Mouse (Mus musculus) adrenal gland, adult 2 months (tissue): ENCODE measurements around the gene Teddm3. TPM values are rescaled to one million over a fixed set of nuclear protein-coding genes. Genes with fewer than 3 reads are reported as not detected.
"Not testable (repeated sequence)": the region's sequence is repeated elsewhere in the genome, so short reads cannot be mapped to it uniquely, and the experiment has no call there.

Experiments used
- DNase-seq: peaks from one replicate; pipeline ENCODE4 v3.0.0; 2021
- long read RNA-seq: library from polyadenylated mRNA; stranded (forward); transcript quantifications from one replicate; pipeline ENCODE4 v2.0.0, GENCODE M21; 2021
- polyA plus RNA-seq: library from polyadenylated mRNA; depleted of rRNA; stranded (reverse); fragments of >200 nt; gene quantifications from 2 replicates; pipeline ENCODE4 v1.2.3, GENCODE M21; 2012; rRNA removed
- total RNA-seq, 2 experiments: library from RNA; stranded (reverse); gene quantifications; 2 replicates each; pipeline ENCODE4 v1.2.3; 2021

The Teddm3 gene
- total RNA-seq (not detected), polyA plus RNA-seq (0.08 and 0.17 TPM in 2 replicates)
- long read RNA-seq = 0 reads

DNA sequence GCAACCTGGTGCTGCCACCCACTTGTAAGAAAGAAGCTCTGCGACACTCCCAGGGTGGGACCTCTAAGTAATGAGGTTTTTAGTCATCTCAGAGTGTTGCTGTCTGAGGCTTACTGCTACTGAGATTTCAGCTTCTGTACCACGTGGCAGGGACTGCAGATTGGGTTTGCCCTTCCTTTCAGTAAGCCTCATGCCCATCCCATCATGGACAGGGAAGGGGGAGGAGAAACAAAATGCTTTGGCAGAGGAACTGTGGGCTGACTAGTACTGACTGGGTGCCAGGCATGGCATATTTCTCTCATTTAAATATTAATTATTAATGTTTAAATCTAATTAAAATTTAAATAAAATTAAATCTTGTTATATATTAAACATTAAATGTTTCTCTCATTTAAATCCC lies at the start of gene Teddm3:
Gene Teddm3, minus strand, starts transcription at position 101 of the 400 bp plus-strand sequence.
- not testable (repeated sequence) for DNase-seq

DNA sequence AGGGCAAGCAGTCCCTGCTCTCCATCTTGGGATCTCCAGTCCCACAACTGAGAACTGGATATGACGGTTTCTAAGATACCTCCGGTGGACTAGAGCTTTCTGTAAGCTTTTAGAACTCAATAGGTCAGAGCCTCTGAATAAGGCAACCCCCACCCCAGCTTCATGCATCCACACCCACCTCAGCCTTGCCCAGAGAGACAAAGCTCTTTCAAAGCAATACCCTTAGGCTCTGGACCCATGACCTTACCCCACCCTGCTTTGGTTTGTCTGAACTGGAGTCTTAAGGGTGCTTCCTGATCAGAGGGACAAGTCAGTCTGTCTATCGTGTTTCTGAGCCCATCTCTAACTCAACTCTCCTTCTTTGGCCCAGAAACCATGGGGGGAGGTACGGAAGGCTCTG lies 48.9 kb upstream of the Teddm3 start:
- DNase-seq = no peak

DNA sequence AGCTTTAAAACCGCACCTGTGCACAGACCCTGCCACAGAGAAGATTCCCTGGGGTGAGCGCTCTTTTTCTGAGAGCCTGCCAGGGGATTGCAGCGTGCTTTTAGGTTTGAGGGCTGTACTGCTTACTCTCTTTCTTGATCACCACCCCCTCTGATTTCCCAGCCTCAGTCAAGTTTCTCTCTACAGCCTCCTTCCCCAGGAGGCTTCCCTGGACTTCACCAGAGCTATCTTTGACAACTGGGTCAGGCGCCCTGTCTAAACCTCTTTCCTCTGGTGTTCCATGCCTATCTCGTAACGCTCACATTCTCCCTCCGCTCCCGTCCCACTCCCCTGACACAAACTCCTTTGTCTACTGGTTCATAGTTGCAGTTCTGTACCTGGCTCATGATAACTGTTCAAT lies 45.6 kb upstream of the Teddm3 start:
- DNase-seq = no peak

DNA sequence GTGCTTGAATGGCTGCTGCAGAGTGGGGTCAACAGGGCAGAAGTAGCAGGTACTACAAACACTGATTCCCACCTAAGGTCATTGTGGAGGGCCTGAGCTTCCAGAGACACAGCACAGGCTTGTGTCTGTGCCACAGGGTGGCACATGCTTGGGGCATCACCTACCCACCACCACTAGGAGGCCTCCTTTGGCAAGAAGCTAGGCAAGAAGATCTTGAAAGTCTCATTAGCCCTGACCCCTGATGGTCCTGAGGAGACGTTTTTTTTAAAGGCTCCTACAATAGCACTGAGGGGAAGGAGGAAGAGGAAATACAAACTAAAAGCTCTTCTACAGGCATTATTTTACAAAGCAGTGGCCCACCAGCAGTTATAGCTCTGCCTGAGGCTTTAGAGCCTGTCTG lies 44.7 kb upstream of the Teddm3 start:
- DNase-seq = no peak

DNA sequence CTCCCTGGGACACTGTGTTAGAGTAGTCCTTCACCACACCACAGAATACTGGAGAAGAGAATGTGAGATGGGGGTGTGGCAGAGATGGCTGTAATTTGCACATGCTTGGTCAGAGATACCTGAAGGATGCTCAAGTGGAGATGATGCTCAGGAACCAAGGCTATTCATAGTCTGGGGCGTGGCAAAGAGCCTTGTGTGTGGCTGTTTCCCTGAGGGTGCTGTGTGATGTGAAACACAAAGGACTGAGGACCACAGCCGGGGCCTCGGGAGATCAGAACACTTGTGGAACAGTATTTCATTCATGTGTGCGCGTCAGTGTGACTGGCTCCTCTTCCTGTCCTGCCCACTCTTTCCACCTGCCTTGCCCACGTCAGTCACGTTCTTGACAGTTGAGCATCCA lies 44.2 kb upstream of the Teddm3 start:
- DNase-seq = no peak

DNA sequence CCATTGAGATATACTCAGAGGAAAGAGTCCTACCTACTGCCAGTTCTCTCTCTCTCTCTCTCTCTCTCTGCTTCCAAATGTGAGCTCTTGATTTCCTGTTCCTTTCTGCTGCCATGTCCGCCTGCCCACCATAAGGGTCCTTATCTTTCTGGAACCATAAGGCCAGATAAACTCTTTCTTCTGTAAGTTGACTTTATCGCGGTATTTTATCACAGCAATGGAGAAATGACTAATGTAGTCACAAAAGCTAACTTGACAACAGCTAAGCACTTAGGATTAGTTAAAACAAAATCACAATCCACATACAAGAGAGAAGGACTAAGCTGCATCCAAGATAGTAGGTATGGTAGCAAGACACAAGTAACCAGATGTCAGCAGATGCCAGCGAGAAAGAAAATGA lies 43.7 kb upstream of the Teddm3 start:
- no peak for DNase-seq

DNA sequence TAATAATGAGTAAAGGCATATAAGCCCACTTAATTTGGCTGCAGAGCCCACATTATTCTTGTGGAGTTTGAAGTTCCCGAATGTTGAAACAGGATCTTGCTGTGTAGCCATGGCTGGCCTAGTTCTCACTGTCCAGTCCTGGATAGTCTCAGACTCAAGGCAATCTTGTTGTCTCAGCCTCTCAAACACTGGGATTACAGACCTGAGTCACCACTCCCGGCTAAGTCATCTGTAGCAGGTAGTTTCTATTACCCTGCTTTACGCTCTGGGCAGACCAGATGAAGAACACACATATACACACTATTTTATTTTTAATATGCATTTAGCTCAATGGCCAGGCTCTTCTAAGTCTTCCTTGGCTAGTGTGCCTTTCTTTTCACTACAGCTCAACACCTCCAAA lies 42.8 kb upstream of the Teddm3 start:
- no peak for DNase-seq

DNA sequence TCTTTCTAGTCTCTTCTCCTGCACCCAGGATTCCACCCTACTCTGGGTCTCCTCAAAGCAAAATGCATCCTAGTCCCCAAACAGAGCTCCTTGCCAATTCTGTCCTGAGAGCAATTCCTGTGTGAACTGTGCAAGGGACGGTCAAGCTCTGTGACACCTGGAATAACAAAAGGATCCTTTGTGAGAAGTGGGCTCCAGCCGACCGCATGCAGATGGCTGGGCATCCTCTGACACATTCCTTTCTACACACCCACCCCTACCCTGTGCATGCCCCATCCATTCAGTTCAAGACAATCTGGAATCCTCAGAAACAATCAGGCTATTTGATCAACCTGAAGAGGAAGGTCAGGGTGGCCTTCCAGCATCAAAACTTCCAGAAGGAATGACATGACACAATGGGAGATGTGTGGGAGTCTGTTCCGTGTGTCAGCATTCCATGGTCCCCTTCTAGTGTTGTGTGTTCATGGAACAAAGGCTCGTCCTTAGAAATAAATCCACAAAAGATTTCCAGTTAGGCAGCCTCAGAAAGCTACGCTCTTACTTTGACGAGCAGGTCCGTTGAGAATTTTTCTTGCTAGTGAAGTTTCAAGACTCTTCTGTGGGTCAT lies 41.6 kb upstream of the Teddm3 start:
- no peak for DNase-seq

DNA sequence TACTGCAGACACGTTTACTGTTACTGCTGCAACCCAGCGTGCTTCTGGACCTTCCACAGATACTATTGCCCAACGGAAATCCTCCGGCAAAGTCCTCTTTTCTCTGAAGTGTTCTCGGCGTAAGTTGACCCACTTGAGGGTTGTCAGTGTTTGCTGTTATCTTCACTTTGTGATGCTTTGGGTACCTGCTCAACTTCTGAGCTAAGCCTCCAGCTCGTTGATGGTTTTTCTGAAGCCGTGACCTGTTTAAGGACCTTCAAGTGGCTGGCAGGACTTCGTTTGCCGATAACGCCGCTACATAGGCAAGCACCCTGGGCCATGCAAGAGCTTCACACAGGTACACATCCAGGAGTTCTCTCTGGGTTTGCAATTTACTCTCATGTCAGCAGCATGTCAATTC lies 40.4 kb upstream of the Teddm3 start:
- no peak for DNase-seq

DNA sequence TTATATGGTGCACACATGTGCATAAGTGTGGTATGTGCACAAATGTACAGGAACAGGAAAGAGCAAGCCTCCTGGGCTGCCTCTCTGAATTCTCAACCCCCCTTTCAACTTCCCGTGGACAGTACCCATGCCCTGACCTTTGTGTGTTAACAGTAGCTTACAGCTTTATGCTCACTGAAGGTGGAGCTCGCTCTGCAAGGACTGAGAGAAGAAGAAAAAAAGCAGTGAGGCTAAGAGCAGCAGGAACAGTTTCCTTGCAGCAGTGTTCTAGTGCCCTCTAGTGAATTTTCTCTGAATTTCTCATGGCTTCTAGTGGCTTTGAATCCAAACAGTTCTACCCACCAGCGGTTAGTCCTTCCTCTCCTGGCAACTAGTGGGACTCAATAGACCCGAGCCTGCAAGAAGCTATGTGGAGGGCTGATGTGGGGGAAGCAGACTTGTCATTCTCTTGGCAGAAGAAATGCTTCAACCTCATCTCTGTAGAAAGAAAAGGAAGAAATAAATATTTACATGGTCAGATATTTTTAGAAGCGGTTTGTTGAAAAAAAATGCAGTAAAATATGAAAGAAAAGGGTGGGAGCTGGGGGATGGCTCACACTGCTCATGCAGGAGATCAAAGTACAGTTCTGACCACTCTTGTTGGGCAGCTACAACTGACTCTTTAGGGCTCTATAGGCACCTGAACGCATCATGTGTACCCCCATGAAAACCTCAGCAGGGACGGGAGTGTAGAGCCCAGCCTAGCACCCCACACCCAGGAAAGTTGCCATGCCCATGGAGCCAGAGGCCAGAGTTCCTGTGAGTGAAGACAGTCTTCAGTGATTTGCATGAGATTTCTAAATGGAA lies 38.9 kb upstream of the Teddm3 start:
- DNase-seq = peak; percentile 33

DNA sequence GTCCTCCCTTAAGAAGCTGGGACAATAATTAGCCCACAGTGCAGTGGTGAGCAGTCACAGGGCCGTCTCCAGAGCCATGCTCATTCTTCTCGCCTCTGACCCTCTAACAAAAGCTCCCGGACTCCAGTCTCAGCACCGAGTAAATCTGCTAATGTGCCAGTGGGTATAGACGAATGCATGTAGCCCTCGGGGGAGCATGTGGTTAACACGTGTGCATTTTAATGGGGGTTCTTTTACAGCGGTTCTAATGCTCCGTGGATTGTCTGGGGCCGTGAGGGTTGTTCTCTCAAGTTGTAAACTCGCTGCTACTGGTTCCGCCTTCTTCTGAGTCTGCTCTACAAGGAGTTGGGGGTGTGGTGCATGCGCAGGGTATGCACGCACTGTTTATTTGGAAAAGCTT lies 37.8 kb upstream of the Teddm3 start:
- DNase-seq = no peak

DNA sequence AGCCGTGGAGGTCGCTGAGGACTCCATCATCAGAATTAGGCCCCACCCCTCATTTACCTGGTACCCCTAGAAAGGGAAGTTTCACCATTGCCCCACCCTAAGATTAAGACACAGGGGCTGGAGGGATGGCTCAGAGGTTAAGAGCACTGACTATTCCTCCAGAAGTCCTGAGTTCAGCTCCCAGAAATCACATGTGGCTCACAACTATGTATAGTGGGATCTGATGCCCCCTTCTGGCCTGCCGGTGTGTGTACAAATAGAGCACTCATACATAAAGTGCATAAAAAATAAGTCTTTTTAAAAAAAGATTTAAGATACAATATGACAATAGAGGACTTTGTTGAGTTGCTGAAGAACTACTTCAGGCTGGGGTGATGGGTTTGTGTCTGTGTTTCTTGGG lies 34.5 kb upstream of the Teddm3 start:
- no peak for DNase-seq

DNA sequence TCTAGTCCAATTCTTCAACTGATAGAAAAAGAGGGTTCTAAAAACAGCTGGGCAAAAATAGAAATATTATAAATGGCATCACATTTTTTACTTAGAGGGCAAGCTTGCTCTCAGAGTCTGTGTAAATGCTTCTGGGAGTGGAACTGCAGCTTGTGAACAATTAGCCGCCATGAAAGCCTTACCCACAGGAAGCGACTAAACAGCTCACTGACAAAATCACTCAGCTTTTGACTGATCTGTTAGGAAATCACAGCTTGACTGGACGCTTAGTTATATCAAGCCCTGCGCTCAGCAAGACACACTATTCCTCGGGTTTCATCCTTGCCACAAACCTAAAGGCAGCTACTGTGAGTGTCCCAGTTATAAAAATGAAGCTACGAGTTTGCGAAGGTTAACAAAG lies 33.8 kb upstream of the Teddm3 start:
- no peak for DNase-seq

DNA sequence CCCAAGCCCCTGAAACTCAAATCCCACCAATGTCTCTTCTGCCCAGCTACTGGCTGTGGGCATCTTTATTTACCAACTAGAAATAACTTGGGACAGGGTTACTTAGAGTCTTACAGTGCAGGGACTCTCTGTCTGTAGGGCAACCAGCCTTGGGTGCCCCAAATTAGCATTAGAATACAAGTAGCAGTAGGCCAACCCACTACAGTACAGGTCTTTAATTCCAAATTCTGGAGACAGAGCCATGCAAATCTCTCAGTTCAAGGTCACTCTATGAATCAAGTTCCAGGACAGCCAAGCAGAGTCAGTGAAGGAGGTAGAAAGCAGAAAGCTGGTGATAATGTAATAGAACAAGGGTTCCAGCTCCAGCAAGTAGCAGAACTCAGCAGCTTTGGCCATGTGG lies 30.9 kb upstream of the Teddm3 start:
- DNase-seq = no peak

DNA sequence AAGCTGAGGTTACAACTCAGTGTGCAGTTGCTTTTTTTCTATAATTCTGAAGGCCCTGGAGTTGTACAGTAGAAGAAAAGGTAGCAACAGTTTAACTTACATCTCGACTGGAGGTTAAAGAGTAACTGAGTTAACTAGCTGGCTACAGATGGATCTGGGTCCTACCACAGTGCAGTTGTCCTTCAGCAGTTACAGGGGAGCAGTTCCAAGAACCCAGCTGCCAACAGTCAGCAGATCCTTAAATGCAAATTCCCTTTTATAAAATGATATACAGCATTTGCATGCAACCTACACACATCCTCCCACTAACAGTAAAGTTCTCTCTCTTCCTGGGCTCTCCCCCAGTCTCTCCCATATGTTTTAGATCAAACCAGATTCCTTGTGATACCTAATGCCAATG lies 28.3 kb upstream of the Teddm3 start:
- DNase-seq = no peak

DNA sequence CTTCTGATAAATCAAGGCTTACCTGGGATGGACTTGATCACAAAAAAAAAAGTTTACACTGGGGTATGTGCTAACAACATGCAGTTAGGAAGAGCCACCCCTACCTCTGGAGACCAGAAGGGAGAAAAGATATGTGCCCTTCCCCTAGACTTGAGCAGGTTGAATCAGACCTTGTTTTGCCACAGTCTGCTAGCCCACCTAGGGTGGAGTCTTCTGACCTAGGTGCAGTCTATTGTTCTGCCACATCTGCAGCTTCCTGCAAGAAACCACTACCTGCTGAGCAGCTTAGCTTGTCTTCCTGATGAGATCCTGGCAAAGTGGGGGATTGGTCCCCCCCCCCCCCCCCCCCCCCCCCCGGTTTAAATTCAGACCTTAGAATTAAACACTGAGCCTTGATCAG lies 21.4 kb upstream of the Teddm3 start:
- DNase-seq = no peak

DNA sequence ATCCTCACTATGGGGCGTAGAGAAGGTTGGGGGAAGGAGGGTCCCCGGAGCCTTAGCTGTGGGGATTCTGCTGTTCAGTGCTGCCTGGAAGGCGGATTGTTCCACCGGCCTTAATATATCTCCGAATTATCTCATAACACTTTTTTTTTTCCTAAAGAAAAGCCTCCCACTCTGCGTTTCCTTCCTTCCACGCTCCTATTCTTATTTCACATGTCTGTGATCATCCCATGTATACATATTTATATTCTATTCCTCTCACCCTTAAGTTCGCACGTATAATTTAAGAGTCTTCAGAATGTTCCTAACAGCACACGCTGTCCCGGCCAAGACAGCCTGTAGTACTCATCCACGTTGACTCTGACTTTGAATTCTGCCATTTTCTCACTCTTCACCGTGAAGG lies 14.9 kb upstream of the Teddm3 start:
- DNase-seq = no peak

DNA sequence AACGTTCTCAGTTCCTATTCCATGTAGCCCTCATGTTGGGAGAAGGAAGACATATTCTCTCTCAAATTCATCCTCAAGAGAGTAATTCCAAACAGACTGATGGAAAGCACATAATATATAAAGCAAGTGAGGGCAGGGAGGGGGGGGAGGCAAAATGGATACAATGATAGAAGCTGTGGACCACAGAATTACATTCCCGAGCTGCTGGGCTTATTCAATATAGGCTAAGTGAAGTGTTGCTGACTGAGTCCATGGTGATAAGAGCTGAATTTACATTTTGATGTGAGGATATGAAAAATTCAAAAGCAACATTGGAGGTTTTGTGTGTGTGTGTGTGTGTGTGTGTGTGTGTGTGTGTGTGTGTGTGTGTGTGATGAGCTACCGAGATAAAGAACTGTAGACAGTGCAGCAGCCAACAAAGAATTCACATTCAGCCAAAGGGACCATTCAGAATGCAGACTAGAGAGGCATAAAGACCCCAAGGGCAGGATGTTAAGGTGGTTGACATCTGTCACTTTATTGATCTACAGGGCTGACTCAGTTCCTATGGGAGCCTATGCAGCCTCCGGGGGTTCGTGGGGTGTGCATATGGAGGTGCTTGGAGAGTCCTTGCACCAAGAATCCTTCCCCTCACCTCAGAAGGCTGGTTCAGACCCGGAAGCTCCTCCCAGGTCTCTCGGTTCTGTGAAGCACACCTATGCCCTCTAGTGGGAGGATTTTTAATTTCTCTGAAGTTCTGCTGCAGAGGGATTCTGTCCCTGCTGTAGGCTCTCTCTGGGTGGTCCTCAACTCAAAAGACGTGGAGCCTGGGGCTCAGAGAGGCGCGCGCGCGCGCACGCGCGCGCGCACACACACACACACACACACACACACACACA lies 11.8 kb upstream of the Teddm3 start:
- DNase-seq = not testable (repeated sequence)

DNA sequence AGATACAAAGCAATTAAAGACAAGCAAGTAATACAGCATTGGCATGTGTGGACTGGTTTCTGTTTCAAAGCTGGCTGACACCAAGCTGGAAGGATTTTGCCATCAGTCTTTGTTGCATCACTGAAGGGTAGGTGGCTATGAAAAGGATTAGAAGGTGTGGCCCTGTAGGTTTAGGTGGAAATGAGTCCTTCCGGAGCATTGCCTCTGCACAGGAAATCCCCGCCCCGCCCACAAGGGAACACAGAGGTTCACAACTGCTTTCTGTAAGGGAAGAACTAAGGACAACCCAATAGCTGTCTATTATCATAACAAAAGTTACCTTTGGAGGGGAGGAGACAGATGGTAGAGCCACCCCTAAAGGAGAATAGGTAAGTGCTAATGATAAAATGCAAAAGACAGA lies 9.6 kb upstream of the Teddm3 start:
- not testable (repeated sequence) for DNase-seq

DNA sequence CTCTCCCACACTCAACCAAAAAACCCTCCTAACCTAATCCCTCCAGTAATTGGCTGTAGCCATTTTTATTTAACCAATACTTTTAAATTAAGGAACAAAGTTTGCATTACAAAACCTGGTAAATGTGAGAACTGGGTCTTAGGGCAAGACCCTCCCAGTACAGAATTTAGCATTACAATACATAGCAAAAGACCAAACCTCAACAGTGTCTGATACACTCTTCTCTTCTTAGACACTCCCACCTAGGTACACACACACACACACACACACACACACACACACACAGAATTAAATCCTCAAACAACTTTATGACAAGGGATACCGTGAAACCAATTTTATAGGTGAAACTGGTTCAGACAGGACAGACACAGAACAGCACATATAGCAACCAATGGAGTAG lies 5.4 kb upstream of the Teddm3 start:
- DNase-seq = not testable (repeated sequence)

DNA sequence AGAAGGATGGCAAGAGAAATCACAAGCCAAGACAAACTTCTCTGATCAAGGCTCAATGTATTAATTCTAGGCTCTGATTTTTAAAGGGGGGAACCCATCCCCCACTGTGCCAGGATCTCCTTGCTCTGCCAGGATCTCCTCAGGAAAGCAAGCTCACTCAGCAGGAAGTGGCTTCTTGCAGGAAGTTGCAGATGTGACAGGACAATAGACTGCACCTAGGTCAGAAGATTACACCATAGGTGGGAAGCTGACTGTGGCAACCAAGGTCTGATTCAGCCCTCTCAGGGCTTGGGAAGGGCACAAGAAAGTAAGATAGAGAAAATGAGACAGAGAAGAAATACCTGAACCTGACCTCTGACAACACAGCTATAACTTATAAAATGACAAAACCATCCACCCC lies 2.5 kb upstream of the Teddm3 start:
- DNase-seq = not testable (repeated sequence)

DNA sequence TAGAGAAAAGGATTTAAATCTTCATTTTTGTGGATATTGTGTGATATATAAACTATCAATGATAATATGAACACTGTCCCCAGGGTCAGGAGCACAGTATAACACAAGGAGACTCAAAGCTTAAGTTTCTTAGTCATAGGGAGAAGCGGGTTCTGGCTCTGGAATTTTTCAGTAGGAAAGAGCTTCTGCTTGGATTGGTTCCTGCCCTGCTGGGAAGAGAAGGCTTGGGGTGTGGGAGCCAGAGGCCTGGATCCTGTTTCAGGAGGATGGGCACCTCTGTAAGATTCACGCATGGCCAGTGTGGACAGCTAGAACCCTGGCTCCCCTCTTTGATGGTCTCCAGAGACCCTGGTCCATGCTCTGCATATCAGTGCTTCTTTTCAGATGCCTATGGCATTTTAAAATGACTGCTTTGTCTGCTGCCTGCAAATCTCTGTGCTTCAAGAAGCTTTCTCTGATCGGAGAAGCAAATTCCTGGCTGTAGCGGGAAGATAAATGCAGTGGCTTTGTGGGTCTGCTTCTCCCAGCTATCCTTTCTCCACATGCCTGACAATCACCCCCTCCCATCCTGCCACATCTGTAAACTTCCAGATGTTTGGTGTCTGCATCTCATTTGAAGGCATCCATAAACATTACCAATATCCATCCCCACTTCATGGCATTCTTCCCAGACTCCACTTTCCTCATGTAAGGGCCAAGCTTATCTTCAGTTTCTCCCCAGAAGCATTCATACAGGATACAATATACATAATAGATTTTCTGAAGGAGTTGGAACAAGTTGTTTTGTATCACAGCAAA lies 2.0 kb downstream of the Teddm3 start:
- no peak for DNase-seq
